Mouse (Mus musculus) bone marrow, adult 2 months (tissue): ENCODE data around the gene Gm10974. TPM values are rescaled to one million over a fixed set of nuclear protein-coding genes. Genes with fewer than 3 reads are reported as not detected.

Experiments
- H3K27ac ChIP-seq: fragments of 200-500 bp; 2 replicates; pipeline ENCODE4 v1.5.1; 2012; ENCODE audit warnings: low read depth, mild to moderate bottlenecking, control low read depth, inconsistent platforms, low read length; ENCODE audit not compliant: control insufficient read depth, poor library complexity, insufficient read depth
- H3K4me1 ChIP-seq: fragments of 200-500 bp; 2 replicates; pipeline ENCODE4 v1.6.1; 2011; ENCODE audit warnings: low read length; ENCODE audit not compliant: control insufficient read depth, insufficient read depth
- H3K4me3 ChIP-seq: fragments of 200-500 bp; replicated peaks from 2 replicates; pipeline ENCODE3; 2011; ENCODE audit warnings: mild to moderate bottlenecking, low read depth, low read length, control low read depth; ENCODE audit not compliant: control insufficient read depth
- CTCF ChIP-seq: fragments of 200-500 bp; IDR thresholded peaks from 2 replicates; pipeline ENCODE4 v1.5.1; 2011; ENCODE audit warnings: low read length, control low read depth; ENCODE audit not compliant: control insufficient read depth, insufficient read depth
- POLR2A ChIP-seq: fragments of 200-500 bp; IDR thresholded peaks from 2 replicates; pipeline ENCODE4 v1.6.1; 2011; ENCODE audit warnings: low read depth, mild to moderate bottlenecking, control low read depth, low read length, borderline replicate concordance; ENCODE audit not compliant: control insufficient read depth
- WGBS: fragments of 180-500 bp; shearing (Covaris S2); methylation state at CpG from one replicate; pipeline ENCODE4 v1.1.7; 2018; 5-methylcytosine and 5-hydroxymethylcytosine counted together
- polyA plus RNA-seq: library from polyadenylated mRNA; stranded (reverse); fragments of >200 nt; gene quantifications from 2 replicates; pipeline ENCODE4 v1.2.4, GENCODE M21; 2011; ENCODE audit warnings: low replicate concordance; ENCODE audit not compliant: missing spikeins, insufficient read depth, insufficient read length

Gene Gm10974
- polyA plus RNA-seq, 1 experiment, result not detected

DNA sequence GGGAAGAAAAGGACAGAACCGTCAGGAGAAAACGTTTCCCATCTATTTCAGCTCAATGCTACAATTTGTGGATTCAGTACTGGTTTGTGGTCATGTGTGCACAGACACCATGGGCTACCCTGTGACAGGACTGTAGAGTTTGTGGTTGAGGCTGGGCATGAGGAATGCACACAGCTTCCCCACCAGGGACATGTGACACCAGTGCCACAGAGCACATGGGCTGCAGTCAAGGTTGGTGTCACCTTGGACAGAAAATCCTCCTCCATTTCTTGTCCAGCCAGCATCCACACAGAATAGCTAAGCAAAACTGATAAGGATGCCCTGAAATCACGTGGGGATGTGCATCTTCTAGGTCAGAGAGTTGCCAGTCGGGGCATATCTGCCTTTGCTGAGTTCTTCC, 39.1 kb downstream of the Gm10974 start:
- Histone ChIP-seq H3K4me1 (no peaks in the 10 kb centered on the region), H3K4me3 (no peak overlapping the region), H3K27ac (no peak overlapping the region)
- no peak for TF ChIP-seq POLR2A
- no peak for TF ChIP-seq CTCF
- 40% methylated on average over 4 of the region's 4 CpGs for WGBS

DNA sequence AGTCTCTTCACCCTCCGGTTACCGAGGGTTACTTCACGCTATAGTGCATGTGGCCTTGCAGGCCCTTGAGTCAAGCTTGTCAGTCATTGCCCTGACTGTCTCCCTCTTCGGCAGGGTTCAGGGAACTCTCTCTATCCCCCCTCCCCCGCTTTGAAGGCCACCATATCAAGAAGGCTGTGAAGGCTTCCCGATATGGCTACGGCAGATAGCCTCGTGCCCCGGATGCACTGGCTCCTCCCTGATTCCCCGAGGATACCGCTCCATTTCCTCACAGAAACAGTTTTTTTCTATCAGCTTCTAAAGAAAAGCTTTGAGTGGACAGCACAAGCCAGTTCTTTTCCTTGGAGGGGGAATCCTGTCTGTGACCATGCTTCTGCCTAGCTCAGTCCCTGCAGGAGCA, 39.8 kb downstream of the Gm10974 start:
- H3K4me1 ChIP-seq, result no peaks in the 10 kb centered on the region
- no peak for TF ChIP-seq CTCF
- no peak for TF ChIP-seq POLR2A
- WGBS, result 75% methylated on average over 11 of the region's 11 CpGs
- H3K4me3 ChIP-seq, result no peak overlapping the region
- H3K27ac ChIP-seq, result no peak overlapping the region

DNA sequence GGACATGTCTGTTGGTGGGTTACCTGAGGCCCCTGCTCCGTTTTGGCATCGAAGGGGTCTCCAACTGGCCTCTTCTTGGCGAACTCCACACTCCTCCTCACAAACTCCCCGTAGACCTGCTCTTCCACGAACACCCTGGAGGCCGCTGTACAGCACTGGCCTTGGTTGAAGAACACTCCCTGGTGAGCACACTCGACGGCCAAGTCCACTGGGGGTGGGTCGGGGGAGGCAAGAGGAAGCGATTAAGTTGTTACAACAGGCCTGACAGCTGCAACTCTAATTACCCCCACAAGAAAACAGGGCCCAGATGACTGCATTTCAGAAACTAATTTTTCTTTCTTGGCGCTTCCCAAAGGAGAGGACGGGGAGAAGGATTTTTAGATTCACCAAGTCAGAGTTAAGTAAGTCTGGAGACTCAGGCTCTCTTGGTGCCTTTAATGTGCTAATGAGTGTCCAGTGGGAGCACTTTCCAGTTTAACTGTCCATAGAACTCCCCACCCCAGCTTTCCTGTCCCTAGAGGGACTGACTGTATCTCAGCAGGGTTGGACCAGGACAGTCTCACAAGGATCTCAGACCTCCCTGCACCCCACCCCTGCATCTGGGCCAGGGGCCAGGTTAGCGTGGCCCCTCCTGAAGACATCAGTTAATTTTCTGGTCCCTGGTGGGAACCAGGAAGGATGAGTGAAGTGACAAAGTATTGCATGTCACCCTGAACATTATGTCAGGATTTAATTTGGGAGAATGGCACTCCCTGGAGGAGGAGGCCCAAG, 40.4 kb downstream of the Gm10974 start:
- Histone ChIP-seq H3K4me1 (no peaks in the 10 kb centered on the region), H3K27ac (no peak overlapping the region), H3K4me3 (no peak overlapping the region)
- 65% methylated on average over 13 of the region's 13 CpGs for WGBS
- no peak for TF ChIP-seq POLR2A
- no peak for TF ChIP-seq CTCF

DNA sequence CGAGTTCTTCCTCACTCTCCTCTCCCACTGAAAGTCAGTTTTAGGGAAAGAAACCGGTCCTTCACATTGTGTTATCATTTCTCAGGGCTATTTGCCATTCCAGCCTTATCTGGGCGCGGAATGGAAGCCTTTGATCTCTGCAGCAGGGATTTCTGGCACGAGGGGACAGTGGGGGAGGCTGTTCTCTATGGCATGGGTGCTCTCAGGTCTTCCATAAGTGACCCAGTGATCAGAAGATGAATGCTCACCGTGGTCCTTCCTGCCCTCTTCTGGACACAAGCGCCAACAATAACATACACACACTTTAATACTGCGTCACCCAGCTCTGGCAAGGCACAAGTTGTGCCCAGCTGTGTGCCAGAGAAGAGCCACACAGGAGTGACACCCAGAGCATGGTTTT, 41.3 kb downstream of the Gm10974 start:
- H3K4me3 ChIP-seq, result no peak overlapping the region
- no peak overlapping the region for H3K27ac ChIP-seq
- WGBS, result 76% methylated on average over 8 of the region's 8 CpGs
- TF ChIP-seq CTCF, result no peak
- TF ChIP-seq POLR2A, result no peak
- no peaks in the 10 kb centered on the region for H3K4me1 ChIP-seq

DNA sequence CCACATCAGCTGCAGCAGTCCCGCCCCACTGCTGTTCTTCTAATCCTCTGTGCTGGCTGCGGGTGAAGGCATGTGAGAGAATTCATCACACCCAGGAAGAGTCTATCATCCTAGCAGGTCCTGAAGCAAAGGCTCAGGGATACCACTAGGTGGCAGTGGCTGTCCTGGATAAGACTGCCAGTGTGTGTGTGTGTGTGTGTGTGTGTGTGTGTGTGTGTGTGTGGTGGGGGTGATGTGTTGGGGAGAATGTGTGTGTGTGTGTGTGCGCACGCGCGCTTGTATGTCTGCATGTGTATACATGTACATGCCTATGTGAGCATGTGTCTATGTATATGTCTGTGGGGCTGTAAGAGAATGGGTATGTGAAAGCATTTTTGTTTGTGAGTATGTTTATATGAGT, 43.7 kb downstream of the Gm10974 start:
- Histone ChIP-seq H3K4me3 (no peak overlapping the region), H3K4me1 (no peaks in the 10 kb centered on the region), H3K27ac (no peak overlapping the region)
- 79% methylated on average over 6 of the region's 6 CpGs for WGBS
- TF ChIP-seq POLR2A (no peak), CTCF (peak; percentile 45; the same call in 1 of the 2 replicates)

DNA sequence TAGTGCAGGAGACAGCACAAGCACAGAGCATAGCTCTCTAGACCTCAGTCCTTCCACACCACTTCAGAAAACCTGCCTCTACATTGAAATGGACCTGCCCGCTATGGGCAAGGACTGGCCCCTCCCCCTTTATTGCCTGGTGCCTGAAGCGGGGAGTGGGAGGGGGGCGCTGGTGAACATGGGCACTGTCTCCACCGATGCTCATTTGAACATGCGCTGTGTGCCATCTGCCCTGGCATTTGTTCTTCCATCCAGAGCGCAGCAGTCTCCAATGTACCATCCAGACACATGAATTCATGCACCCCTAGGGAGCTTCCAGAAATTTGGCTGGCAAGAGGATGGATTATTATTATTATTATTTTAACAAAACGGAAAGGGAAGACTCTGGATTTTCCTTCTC, 47.4 kb downstream of the Gm10974 start:
- no peak for TF ChIP-seq POLR2A
- no peak for TF ChIP-seq CTCF
- Histone ChIP-seq H3K27ac (no peak overlapping the region), H3K4me1 (no peaks in the 10 kb centered on the region), H3K4me3 (no peak overlapping the region)
- WGBS, result 77% methylated on average over 7 of the region's 7 CpGs

DNA sequence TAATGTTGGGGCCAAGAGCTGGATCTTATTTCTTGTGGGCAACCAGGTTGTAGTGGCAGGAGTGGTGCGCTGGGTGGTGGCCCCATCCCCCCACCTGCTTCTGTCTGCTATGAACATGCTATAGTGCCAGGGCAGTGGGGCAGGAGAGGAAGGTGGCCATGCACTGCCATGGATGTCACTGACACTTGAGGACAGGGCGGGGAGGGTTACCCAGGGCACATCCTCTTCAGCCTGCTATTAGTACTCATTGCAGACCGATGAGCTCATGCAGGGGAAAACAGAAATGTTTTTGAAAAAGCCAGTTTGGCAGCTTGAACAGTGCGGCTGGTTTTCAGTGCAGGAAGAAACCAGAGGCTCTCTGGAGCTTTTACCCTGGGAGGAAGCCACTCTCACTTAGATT, 51.1 kb downstream of the Gm10974 start:
- Histone ChIP-seq H3K4me1 (no peaks in the 10 kb centered on the region), H3K4me3 (no peak overlapping the region), H3K27ac (no peak overlapping the region)
- 77% methylated on average over 4 of the region's 4 CpGs for WGBS
- TF ChIP-seq POLR2A (no peak), CTCF (no peak)

DNA sequence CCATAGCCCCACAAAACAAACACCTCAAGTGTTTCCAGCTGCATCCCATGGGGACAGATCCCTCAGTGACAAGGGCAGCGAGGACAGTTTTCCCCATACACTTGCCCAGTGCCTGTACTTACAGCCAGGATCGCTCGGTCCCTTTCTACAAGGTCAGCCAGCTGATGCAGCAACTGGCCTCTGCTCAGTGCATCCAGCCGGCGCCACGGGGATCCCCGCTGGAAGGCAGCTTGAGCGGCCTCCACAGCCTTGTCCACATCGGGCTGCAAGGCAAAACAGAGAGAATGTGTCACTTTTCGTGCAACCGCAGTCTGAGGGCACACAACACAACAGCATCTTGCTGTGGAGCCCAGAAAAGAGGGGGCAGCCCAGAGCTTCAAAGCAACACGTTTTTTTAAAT, 53.3 kb downstream of the Gm10974 start:
- Histone ChIP-seq H3K4me1 (no peaks in the 10 kb centered on the region), H3K27ac (no peak overlapping the region), H3K4me3 (no peak overlapping the region)
- TF ChIP-seq POLR2A, result no peak
- no peak for TF ChIP-seq CTCF
- 70% methylated on average over 12 of the region's 12 CpGs for WGBS

DNA sequence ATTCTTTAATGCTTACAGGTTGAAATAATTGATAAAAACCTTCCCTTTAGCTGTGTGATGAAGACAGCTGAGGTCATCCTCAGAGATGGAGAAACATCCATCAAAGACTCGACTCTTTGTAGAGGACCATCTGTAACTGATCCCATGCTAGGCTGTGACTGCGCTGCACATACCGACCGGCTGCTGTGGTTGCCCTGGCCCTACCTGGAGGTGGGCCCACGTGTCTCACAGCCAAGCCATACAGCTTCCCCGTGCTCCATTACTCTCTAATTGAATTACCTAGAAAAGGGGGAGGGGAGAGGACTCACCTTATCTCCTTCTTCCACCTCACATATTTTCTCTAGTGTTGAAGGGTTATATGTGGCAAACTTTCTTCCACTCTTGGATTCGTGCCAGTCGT, 56.2 kb downstream of the Gm10974 start:
- Histone ChIP-seq H3K4me3 (no peak overlapping the region), H3K27ac (no peak overlapping the region), H3K4me1 (no peaks in the 10 kb centered on the region)
- 79% methylated on average over 8 of the region's 8 CpGs for WGBS
- TF ChIP-seq POLR2A (no peak), CTCF (no peak)
